Mouse (Mus musculus) heart, postnatal 4 days (tissue): ENCODE measurements around the gene Ggta1. TPM values are rescaled to one million over a fixed set of nuclear protein-coding genes. Genes with fewer than 3 reads are reported as not detected.

Experiments
- DNase-seq: peaks from one replicate; pipeline ENCODE4 v3.0.0; 2021
- total RNA-seq, 2 experiments: library from RNA; stranded (reverse); gene quantifications; 2 replicates each; pipeline ENCODE4 v1.2.3; 2021

Gene Ggta1
- total RNA-seq, 2 experiments from 2014 or later, result 21.5 to 22.3 TPM

- no peak for DNase-seq
These were observed 28.4 kb downstream of the Ggta1 start for GRCm38 (mm10) chr2:35434576-35435123.

DNA sequence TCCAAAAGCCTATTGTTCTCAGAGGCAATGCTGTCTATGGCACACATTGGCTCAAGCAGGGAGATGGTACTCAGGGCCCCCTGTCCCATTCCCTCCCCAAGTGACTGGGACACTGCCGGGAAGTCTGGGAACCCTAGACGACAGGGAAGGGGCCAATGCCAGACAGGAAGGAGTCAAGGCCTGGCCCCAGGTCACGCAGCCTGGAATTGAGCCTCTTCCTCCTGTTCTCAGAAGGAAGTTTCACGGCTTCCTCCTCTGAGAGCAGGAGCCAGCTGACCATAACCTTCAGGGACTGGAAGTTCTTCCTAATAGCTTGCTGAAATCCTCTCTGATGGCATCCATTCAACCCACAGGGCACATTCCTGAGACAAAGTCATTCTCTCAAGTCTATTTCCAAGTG lies 29.6 kb downstream of the Ggta1 start:
- DNase-seq, result peak; percentile 37

DNA sequence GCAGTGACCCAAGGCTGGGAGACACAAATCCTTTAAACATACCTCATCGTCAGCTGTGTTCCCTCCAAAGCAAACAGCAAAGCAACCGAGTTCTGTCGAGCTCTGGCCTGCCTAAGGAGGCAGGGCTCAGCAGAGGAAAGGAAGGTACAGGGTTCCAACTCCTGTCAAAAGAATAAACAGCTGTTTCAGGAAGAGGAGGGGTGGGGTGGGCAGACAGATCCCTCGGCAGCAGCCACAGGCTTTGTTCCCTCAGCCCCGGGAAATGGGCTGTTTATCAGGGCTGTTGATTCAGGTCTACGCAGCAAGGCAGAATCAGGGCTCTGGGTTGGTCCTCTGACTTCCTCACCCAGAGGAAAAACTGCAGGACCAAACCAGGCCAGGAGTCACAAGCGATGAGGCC lies 30.6 kb downstream of the Ggta1 start:
- peak; percentile 41 for DNase-seq

- peak; percentile 31 for DNase-seq
These were observed 31.0 kb downstream of the Ggta1 start for GRCm38 (mm10) chr2:35432011-35432410.

- no peak for DNase-seq
These were observed 32.2 kb downstream of the Ggta1 start for GRCm38 (mm10) chr2:35430806-35431205.

DNA sequence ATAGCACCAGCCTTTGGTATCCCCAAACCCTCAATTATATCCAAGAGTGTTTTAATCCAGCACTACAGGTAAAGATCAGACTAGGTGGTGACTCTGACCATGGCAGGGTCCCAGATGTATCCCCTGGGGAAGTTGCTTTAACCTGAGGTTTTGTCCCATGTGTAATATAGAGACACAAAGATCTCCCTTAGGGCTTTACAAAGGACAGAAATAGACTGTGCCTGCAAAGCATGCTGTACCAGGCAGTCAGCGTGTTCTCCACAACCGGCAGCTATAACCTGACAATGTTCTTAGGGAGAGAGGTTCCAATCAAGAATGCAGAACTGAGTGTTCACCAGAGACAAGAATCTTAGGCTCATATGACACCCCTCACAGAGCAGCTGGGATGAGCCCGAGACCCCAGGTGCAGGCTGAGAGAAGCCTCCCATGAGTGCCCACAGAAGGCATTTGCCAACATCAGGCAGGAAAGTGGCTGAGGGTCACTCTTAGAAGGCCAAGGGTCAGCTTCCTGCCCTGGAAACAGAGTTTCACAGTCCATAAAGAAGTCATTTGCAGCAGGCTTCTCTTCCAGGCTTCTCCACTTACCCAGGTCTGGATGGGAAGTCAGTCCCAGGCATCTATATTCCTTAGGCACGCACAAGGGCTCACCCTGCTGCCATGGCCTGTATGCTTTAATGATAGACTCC lies 34.3 kb downstream of the Ggta1 start:
- no peak for DNase-seq

- peak; percentile 21 for DNase-seq
These were observed 35.5 kb downstream of the Ggta1 start for GRCm38 (mm10) chr2:35427559-35427958.

DNA sequence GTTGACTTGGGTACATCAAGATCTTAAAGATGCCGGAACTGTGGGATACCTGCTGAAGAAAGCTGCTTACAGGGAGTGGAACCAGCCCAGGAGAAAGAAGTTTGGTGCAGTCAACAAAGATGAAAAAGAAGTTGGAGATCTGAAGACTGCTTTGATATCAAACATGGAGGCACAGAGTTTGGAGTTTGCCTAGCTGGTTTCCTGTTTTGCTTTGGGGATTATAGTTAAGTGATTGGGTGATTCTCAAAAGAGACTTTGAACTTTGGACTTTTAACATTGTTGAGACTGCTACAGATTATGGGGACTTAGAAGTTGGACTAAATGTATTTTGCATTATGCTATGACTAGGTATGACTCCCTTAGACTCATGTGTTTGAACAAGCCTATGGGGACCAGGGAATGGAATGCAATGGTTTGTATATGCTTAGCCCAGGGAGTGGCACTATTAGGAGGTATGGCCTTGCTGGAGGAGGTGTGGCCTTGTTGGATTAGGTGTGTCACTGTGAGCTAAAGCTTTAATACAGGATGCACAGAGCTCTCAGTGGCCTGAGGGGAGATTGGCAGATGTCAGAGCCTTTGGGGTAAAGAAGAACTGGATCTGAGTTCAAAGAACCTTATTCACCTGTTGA lies 39.2 kb downstream of the Ggta1 start:
- no peak for DNase-seq

GRCm38 (mm10) chr2:35422384-35422783 lies 40.6 kb downstream of the Ggta1 start:
- DNase-seq, result no peak

DNA sequence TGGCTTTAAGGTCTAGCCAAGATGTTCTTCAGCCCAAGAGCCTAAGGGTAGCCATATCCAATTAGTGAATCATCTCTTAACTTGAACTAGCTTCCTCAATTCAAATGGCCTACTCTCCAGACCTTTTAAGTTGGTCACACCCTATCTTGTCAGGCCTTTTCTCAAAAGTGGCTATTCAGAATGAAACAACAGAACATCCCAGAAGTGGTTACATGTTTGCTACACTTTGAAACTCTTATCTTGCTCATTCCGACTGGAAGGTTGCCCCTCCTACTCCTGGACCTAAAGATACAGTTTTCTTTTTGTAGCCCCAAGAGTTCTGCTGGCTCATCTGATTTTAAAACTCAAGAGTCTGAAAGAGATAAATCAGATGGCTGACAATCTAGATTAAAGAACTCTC lies 42.4 kb downstream of the Ggta1 start:
- DNase-seq, result no peak

- DNase-seq, result no peak
These were observed 43.4 kb downstream of the Ggta1 start for GRCm38 (mm10) chr2:35419671-35420070.

- DNase-seq, result no peak
These were observed 43.8 kb downstream of the Ggta1 start for GRCm38 (mm10) chr2:35419243-35419642.

DNA sequence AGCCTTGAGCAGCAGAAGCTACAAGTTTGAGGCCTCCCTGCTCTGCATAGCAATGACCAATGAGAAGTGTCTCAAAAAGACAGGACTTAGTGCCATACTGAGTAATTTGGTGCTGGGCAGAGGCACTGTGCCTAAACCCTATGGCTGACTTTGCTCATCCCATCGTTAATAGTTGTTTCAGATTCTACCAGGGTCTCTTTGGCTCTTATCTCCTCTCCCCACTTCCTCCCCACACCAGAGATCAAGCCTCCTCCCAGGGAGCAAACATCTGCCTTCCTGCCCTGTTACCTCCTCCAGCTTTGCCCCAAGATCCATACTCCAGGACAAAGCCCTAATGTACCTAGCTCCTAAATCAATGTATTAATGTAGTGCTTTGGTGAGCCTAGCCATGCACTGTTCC lies 45.8 kb downstream of the Ggta1 start:
- DNase-seq, result no peak

- DNase-seq, result no peak
These were observed 46.6 kb downstream of the Ggta1 start for GRCm38 (mm10) chr2:35416473-35416872.

- DNase-seq, result no peak
These were observed 50.2 kb downstream of the Ggta1 start for GRCm38 (mm10) chr2:35412810-35413209.

GRCm38 (mm10) chr2:35412246-35412645 lies 50.8 kb downstream of the Ggta1 start:
- DNase-seq, result no peak

DNA sequence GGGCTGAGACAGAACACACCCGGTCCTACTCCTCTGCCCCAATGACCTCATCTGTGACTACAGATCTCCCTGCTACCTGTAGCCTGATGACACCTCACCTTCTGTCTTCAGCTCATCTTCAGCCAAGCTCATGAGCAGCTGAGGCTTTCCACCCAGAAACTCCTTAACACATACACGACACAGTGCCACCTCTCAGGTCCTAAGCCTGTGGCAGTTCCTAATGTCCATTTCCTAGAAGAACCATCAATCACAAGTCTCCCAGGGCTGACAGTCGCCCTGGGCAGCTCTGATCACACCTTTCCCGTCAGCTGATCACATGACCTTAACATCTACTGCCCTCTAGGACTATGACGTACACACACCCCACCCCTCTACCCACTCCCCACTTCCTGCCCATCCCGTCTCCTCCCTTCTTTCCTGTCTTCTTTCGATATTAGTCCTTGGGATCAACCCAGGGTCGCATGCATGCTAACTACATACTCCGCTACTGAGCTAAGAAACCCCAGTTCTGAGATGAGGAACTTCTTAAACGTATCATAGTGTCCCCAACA lies 51.3 kb downstream of the Ggta1 start:
- no peak for DNase-seq

DNA sequence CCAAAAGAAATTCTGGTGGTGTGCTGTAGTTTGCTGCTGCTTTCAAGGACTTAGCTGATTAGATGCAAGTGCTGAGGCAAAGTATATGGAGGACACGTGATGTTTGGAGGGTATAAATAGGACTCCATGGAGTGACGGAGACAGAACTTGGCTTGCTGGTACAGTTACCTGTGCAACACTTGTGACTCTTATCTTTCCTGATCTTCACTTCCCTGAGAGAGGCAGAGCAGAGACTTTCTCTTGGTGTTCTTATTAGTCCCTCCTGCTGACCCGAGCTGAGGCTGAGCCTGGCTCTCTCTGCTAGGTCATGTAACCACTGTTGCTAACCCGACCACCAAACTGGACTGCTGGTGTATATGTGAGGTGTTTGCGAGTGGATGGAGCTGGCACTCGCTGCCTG lies 53.6 kb downstream of the Ggta1 start:
- DNase-seq, result no peak

DNA sequence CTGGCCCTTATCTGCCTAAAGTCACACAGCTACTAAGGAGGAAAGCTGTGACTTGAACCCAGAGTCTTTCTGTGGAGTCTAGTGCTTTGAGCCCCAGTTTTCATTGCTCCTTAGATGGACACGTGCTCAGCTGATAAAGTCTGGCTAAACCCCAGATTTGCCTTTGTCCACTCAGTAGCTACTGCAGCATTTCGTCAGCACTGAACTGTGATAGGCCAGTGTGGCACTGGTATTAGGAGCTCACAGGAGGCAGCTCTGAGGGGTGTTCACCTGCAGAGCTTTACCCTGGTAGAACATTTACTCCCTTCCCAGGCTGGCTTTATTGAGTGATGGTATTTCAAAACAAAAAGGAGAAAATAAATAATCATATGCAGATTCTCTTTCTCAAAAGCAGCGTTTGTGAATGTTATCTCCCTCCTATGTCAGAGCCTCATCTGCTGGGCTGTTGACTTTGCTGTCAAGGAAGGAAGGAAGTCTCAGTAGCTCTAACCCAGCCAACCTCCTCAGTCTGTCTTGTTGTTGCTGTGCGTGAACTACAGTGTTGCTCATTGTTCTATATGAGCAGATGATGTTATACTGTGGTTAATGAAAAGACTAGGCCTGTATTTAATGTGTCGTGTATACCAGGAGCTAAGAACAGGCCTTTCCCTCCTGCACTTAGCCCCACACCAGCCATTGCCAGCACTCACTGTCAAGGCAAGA lies 54.5 kb downstream of the Ggta1 start:
- DNase-seq, result no peak

GRCm38 (mm10) chr2:35407878-35408277 lies 55.2 kb downstream of the Ggta1 start:
- DNase-seq, result no peak

DNA sequence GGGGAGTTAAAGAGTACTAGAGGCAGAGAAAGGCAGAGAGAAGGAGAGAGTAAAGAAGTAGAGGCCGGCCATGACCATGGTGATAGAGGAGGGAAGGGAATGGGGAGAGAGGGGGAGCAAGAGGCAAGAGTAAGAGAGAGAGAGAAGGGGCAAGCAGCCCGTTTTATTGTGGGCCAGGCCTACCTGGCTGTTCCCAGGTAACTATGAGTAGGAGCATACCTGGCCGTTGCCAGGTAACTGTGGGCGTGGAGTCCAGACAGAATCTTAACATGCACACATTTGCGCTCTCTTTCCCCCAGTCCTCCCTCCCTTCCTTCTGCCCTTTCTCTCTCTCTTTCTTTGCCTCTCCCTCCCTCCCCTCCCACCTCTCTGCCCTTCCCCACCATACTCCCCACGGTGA lies 55.8 kb downstream of the Ggta1 start:
- no peak for DNase-seq

DNA sequence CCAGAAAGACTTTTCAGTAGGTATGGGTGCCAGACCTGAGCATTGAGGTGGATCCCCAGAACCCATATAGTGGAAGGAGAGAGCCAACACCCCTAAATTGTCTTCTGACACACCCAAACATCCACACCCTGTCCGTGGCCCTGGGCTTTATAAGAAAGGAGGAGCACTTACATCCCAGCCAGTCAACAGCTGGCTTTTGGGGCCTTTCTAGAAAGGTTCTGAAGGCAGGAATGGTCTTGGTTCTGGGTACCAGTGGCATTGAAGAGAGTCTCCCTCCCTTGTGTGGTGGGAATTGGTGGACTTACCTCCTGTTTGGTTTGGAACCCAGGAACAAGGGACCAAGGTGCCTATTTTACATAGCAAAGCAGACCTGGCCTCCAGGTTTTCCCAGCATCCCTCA lies 56.4 kb downstream of the Ggta1 start:
- no peak for DNase-seq

GRCm38 (mm10) chr2:35402391-35402790 lies 60.6 kb downstream of the Ggta1 start:
- DNase-seq, result peak; percentile 6
